Mouse (Mus musculus) effector memory CD4-positive, alpha-beta T cell, adult 7 months (primary cell): ENCODE data around the gene Vmn2r3. TPM values are rescaled to one million over a fixed set of nuclear protein-coding genes. Genes with fewer than 3 reads are reported as not detected.

Source experiments
- polyA plus RNA-seq: library from polyadenylated mRNA; unstranded; fragments of 100-300 nt; shearing (Covaris generic); gene quantifications from one replicate; pipeline ENCODE4 v1.2.1, GENCODE M21; 2017

Vmn2r3 gene
- polyA plus RNA-seq = 0.10 TPM

DNA sequence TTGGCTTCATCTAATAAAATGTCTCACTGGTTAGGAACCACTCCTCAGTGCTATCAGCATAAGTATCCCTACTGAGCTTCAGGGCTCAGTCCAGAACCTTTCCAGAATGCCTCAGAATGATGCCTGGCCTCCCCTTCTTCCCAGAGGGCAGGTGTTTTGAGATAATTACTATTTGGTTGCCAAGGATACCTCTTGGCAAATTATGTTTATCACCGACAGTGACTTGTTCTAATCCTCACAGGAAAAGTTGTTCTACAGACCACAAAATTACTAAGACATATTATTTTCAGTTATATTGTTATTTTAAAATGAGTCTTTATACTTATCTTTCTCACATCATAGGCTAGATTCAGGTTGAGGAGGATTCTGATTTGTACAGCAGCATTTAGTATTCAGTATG lies at the start of gene Vmn2r3:
TSS of gene Vmn2r3 (minus strand) at position 101 of the 400 bp plus-strand sequence.

Other genes starting within 250 kb of the Vmn2r3 start
- not detected for gene Vmn2r1, start 208.2 kb downstream of the Vmn2r3 start, polyA plus RNA-seq
- 0.22 TPM for gene Vmn2r2, start 147.8 kb downstream of the Vmn2r3 start, polyA plus RNA-seq
- 0.06 TPM for gene Vmn2r4, start 125.7 kb upstream of the Vmn2r3 start, polyA plus RNA-seq
- not detected for gene Vmn2r5, start 220.1 kb upstream of the Vmn2r3 start, polyA plus RNA-seq